Mouse (Mus musculus): Measurements from ENCODE around the gene Rnf217. TPM values are rescaled to one million over a fixed set of nuclear protein-coding genes. Genes with fewer than 3 reads are reported as not detected.
A peak's percentile ranks its signal among the peaks of the same experiment; 100 is the strongest.

Gene Rnf217
- polyA plus RNA-seq, 1 experiment from 2014 or later, result 1.5 TPM

DNA sequence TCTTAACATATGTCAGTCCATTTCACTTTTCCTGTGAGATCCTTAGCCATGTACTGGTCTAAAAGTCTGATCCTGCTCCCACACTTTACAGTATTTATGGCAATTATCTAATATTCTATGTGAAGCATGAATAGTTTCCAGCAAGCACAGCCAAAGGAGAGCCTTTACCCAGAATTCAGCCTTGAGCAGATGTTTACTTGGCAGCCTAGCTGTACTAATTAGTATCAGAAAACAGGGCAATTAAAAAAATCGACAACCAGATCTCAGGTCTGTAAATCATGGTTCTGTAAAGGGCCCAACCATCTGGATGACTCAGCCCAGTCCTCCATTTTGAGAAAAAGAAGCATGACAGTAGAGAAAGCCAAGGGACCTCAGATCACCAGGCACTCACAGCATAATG, 57.6 kb downstream of the Rnf217 start:
- H3K4me1 ChIP-seq, result peaks cover 9% of the 10 kb centered on the region; the same call in 1 of the 2 replicates
- H3K9me3 ChIP-seq, result no peaks in the 10 kb centered on the region
- H3K4me3 ChIP-seq, result no peak overlapping the region
- H3K27me3 ChIP-seq, result no peaks in the 10 kb centered on the region
- peak; percentile 82 for ATAC-seq (replicated peaks)
- peak overlapping the region; percentile 68 for H3K27ac ChIP-seq (replicated peaks)
- H3K9ac ChIP-seq (replicated peaks), result no peak overlapping the region
- H3K4me2 ChIP-seq (replicated peaks), result no peak overlapping the region
- WGBS, result 23% methylated on average over 1 of the region's 1 CpGs
- H3K36me3 ChIP-seq, result no peaks in the 10 kb centered on the region

- Histone ChIP-seq H3K27ac (replicated peaks) (no peak overlapping the region), H3K9me3 (no peaks in the 10 kb centered on the region), H3K27me3 (no peaks in the 10 kb centered on the region), H3K4me3 (no peak overlapping the region), H3K36me3 (no peaks in the 10 kb centered on the region), H3K9ac (replicated peaks) (no peak overlapping the region), H3K4me2 (replicated peaks) (no peak overlapping the region), H3K4me1 (peaks cover 9% of the 10 kb centered on the region; the same call in 1 of the 2 replicates)
- 77% methylated on average over 2 of the region's 2 CpGs for WGBS
- ATAC-seq (replicated peaks), result no peak
Measured at GRCm38 (mm10) chr10:31547156-31547555, 61.8 kb downstream of the Rnf217 start.

DNA sequence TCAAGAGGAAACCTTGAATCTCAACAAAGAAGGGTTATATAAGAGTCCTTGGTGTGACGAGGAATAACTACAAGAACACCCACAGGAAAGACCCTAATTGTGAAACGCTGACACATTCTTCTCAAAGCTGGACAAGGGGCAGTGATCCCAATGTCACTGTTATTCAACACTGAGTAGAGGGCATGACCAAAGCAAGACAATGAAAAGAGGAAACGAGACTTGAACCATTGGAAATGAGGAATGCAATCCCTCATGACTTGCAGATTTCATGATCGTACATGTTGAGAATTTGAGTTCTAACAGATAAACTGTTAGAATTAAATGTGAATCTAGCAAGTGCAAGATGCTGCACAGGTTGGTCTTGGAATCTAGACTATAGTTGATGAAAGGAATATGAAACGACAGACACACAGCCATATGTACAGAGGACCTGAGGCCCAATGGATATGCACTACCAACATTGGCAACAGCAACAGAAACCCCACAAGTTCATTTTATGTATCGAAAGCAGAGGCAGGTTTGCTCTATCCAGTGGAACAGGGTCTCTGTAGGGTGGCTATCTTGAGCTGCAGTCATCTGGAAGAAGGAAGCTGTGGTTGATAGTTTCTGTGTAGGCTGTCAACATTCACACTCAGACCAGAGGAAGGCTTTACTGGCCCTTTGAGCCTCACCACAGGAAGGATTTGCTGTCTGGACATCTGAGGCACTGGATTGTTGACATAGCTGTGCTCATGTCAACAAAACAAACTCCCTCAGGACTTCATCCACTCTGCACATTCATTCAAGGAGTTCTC, 64.6 kb downstream of the Rnf217 start:
- Histone ChIP-seq H3K36me3 (no peaks in the 10 kb centered on the region), H3K27ac (replicated peaks) (no peak overlapping the region), H3K4me2 (replicated peaks) (no peak overlapping the region), H3K27me3 (no peaks in the 10 kb centered on the region), H3K9me3 (no peaks in the 10 kb centered on the region), H3K4me1 (no peaks in the 10 kb centered on the region), H3K4me3 (no peak overlapping the region), H3K9ac (replicated peaks) (no peak overlapping the region)
- 90% methylated on average over 6 of the region's 6 CpGs for WGBS
- no peak for ATAC-seq (replicated peaks)

DNA sequence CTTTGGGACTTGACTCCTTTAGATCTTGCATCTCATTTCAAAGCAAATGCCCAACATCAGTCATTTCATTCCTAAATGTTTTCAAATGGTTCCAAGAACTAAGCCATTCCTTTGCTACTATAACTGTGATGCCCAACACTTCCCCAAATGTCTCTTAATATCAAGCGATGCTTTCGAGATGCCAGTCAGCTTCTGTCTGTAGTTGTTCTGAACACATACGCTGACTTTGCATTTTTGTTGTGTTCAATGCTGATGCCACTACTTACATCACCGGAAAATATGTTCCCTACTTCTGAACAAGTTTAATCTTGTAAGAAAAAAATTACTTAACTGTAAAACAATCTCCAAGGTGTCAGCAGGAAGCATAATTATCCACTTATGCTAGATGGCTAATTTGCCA, 68.5 kb downstream of the Rnf217 start:
- H3K27ac ChIP-seq (replicated peaks), result no peak overlapping the region
- no peak for ATAC-seq (replicated peaks)
- H3K27me3 ChIP-seq, result no peaks in the 10 kb centered on the region
- H3K4me3 ChIP-seq, result no peak overlapping the region
- H3K36me3 ChIP-seq, result no peaks in the 10 kb centered on the region
- 0 out of 2 replicates have a peak, but pooled peaks cover 3% of the 10 kb centered on the region for H3K4me1 ChIP-seq
- no peak overlapping the region for H3K4me2 ChIP-seq (replicated peaks)
- H3K9ac ChIP-seq (replicated peaks), result no peak overlapping the region
- no peaks in the 10 kb centered on the region for H3K9me3 ChIP-seq
- 86% methylated on average over 4 of the region's 4 CpGs for WGBS

- WGBS, result 93% methylated on average over 2 of the region's 2 CpGs
- no peak overlapping the region for H3K4me2 ChIP-seq (replicated peaks)
- no peak overlapping the region for H3K27ac ChIP-seq (replicated peaks)
- no peaks in the 10 kb centered on the region for H3K9me3 ChIP-seq
- no peaks in the 10 kb centered on the region for H3K27me3 ChIP-seq
- no peak overlapping the region for H3K4me3 ChIP-seq
- H3K36me3 ChIP-seq, result peaks cover 3% of the 10 kb centered on the region; the same call in 1 of the 2 replicates
- no peak for ATAC-seq (replicated peaks)
- 0 out of 2 replicates have a peak, but pooled peaks cover 3% of the 10 kb centered on the region for H3K4me1 ChIP-seq
- H3K9ac ChIP-seq (replicated peaks), result no peak overlapping the region
Measured at GRCm38 (mm10) chr10:31539351-31539750, 69.6 kb downstream of the Rnf217 start.

DNA sequence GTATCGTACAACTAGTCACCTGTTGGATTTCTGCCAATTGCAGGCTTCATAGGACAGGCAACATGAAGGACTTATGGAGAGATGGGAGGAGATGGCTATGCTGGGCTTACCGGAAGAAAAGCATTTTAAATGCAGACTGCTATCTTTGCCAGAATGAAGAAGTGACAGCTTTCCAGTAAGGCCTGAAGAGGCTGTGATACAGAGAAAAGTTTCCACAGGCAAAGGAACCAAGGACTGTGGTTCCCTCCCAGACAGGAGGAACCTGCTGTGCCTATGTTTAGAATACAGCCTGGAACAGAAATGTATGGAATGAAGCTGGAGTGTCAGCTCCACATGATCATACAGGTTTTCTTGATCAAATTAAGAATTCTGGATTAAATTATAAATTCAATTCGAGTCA, 70.3 kb downstream of the Rnf217 start:
- H3K9ac ChIP-seq (replicated peaks), result no peak overlapping the region
- H3K9me3 ChIP-seq, result no peaks in the 10 kb centered on the region
- H3K27me3 ChIP-seq, result no peaks in the 10 kb centered on the region
- no peak overlapping the region for H3K4me2 ChIP-seq (replicated peaks)
- WGBS, result 80% methylated on average over 3 of the region's 3 CpGs
- no peak overlapping the region for H3K4me3 ChIP-seq
- H3K27ac ChIP-seq (replicated peaks), result no peak overlapping the region
- peaks cover 4% of the 10 kb centered on the region; the same call in 1 of the 2 replicates for H3K36me3 ChIP-seq
- ATAC-seq (replicated peaks), result no peak
- 0 out of 2 replicates have a peak, but pooled peaks cover 3% of the 10 kb centered on the region for H3K4me1 ChIP-seq

GRCm38 (mm10) chr10:31538243-31538642, 70.7 kb downstream of the Rnf217 start:
- Histone ChIP-seq H3K36me3 (peaks cover 4% of the 10 kb centered on the region; the same call in 1 of the 2 replicates), H3K27me3 (no peaks in the 10 kb centered on the region), H3K4me2 (replicated peaks) (no peak overlapping the region), H3K9me3 (no peaks in the 10 kb centered on the region), H3K4me1 (0 out of 2 replicates have a peak, but pooled peaks cover 3% of the 10 kb centered on the region), H3K4me3 (no peak overlapping the region), H3K9ac (replicated peaks) (no peak overlapping the region), H3K27ac (replicated peaks) (no peak overlapping the region)
- whole genome bisulfite sequencing, result 93% methylated on average over 2 of the region's 2 CpGs
- ATAC-seq (replicated peaks), result no peak

GRCm38 (mm10) chr10:31537213-31537612, 71.8 kb downstream of the Rnf217 start:
- Histone ChIP-seq H3K4me3 (no peak overlapping the region), H3K27me3 (no peaks in the 10 kb centered on the region), H3K9me3 (no peaks in the 10 kb centered on the region), H3K9ac (replicated peaks) (no peak overlapping the region), H3K27ac (replicated peaks) (no peak overlapping the region), H3K4me2 (replicated peaks) (no peak overlapping the region), H3K4me1 (0 out of 2 replicates have a peak, but pooled peaks cover 3% of the 10 kb centered on the region), H3K36me3 (peaks cover 4% of the 10 kb centered on the region; the same call in 1 of the 2 replicates)
- WGBS, result 41% methylated on average over 3 of the region's 3 CpGs
- no peak for ATAC-seq (replicated peaks)

GRCm38 (mm10) chr10:31535046-31535445, 73.9 kb downstream of the Rnf217 start:
- peaks cover 4% of the 10 kb centered on the region; the same call in 1 of the 2 replicates for H3K36me3 ChIP-seq
- H3K9me3 ChIP-seq, result no peaks in the 10 kb centered on the region
- WGBS, result 90% methylated on average over 2 of the region's 2 CpGs
- no peak overlapping the region for H3K27ac ChIP-seq (replicated peaks)
- no peaks in the 10 kb centered on the region for H3K27me3 ChIP-seq
- H3K4me1 ChIP-seq, result 0 out of 2 replicates have a peak, but pooled peaks cover 3% of the 10 kb centered on the region
- no peak for ATAC-seq (replicated peaks)
- no peak overlapping the region for H3K9ac ChIP-seq (replicated peaks)
- no peak overlapping the region for H3K4me2 ChIP-seq (replicated peaks)
- H3K4me3 ChIP-seq, result no peak overlapping the region

GRCm38 (mm10) chr10:31533270-31533826, 75.6 kb downstream of the Rnf217 start:
- H3K4me1 ChIP-seq, result peaks cover 6% of the 10 kb centered on the region; the same call in 1 of the 2 replicates
- no peak for ATAC-seq (replicated peaks)
- 89% methylated on average over 6 of the region's 6 CpGs for WGBS

DNA sequence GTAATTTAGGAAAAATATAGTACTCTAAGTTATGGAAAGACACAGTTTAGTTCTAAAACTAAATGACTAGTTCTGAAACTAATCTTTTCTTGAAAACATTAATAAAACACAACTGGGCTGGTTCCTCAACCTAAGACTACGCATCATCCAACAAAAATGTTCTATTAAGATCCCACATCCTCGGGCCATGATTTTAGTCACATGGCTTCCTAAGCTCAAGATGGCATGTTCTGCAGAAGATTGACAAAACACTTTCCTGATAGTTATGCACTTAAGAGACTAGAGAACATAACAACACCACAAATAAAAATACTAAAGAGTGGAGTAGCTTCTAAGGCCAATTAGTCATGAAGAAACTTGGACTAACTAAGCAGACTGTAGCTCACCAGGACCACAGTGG, 76.2 kb downstream of the Rnf217 start:
- H3K27me3 ChIP-seq, result no peaks in the 10 kb centered on the region
- H3K4me3 ChIP-seq, result no peak overlapping the region
- no peaks in the 10 kb centered on the region for H3K9me3 ChIP-seq
- H3K4me2 ChIP-seq (replicated peaks), result no peak overlapping the region
- 94% methylated on average over 2 of the region's 2 CpGs for WGBS
- H3K36me3 ChIP-seq, result peaks cover 4% of the 10 kb centered on the region; the same call in 1 of the 2 replicates
- H3K27ac ChIP-seq (replicated peaks), result no peak overlapping the region
- H3K4me1 ChIP-seq, result peaks cover 8% of the 10 kb centered on the region; the same call in 1 of the 2 replicates
- no peak for ATAC-seq (replicated peaks)
- no peak overlapping the region for H3K9ac ChIP-seq (replicated peaks)

More at GRCm38 (mm10) chr10:31533270-31533826, 75.6 kb downstream of the Rnf217 start:
- no peak overlapping the region for H3K9ac ChIP-seq (replicated peaks)
- H3K4me2 ChIP-seq (replicated peaks), result no peak overlapping the region
- no peaks in the 10 kb centered on the region for H3K9me3 ChIP-seq
- no peak overlapping the region for H3K27ac ChIP-seq (replicated peaks)
- H3K27me3 ChIP-seq, result no peaks in the 10 kb centered on the region
- no peak overlapping the region for H3K4me3 ChIP-seq
- H3K36me3 ChIP-seq, result peaks cover 4% of the 10 kb centered on the region; the same call in 1 of the 2 replicates

- WGBS, result 27% methylated on average over 6 of the region's 6 CpGs
- Histone ChIP-seq H3K27me3 (no peaks in the 10 kb centered on the region), H3K4me1 (peaks cover 5% of the 10 kb centered on the region; the same call in 1 of the 2 replicates)
Measured at GRCm38 (mm10) chr10:31528297-31528984, 80.5 kb downstream of the Rnf217 start.

More at GRCm38 (mm10) chr10:31528297-31528984, 80.5 kb downstream of the Rnf217 start:
- H3K36me3 ChIP-seq, result no peaks in the 10 kb centered on the region
- H3K4me2 ChIP-seq (replicated peaks), result no peak overlapping the region
- no peak overlapping the region for H3K27ac ChIP-seq (replicated peaks)
- no peak overlapping the region for H3K4me3 ChIP-seq
- no peaks in the 10 kb centered on the region for H3K9me3 ChIP-seq
- ATAC-seq (replicated peaks), result no peak; the same call in 1 of the 2 replicates
- no peak overlapping the region for H3K9ac ChIP-seq (replicated peaks)

All from forebrain, embryonic 15.5 days (tissue).